Comparison of ENCODE assay signal across 25 mouse cellular contexts in the genomic region with DNA sequence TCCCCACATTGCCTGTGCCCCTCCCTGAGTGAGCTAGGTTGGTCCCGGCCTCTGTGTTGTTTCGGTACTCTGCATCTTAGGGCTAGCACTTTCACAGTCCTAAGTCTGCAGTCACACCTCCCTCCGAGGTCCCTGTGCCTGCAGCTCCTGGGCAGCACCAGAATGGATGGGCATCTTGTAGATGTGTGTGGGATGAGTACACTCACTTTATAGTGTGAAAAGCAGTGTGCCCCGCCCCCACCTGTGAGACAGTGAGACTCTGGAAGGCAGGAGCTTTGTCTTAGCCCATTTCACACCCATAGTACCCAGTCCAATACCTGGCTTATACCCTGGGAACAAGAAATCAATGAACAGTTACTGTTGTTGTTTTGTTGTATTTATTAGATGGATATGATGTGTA. TPM values are rescaled to one million over a fixed set of nuclear protein-coding genes. Genes with fewer than 3 reads are reported as not detected.
A peak's percentile ranks its signal among the peaks of the same experiment; 100 is the strongest.
DNase-seq lines count a peak whose midpoint lies in the region; ATAC-seq and TF ChIP-seq lines count a peak whose summit lies in the region.
"Had no signal": no experiment of that assay in that cellular context is flagged by ENCODE, and none has a peak within 500 bp of the region (broad histone marks: within the 10 kb centered on the region; RNA-seq: fewer than 3 reads in every experiment).

No protein-coding gene starts in this region.

- H3K9me3 ChIP-seq in hindbrain, embryonic 15.5 days, result no peaks in the 10 kb centered on the region
- H3K9me3 ChIP-seq in hindbrain, embryonic 11.5 days (ENCODE audit: control insufficient read depth, low read length), result no peaks in the 10 kb centered on the region
- H3K9me3 ChIP-seq in midbrain, postnatal 0 days (ENCODE audit: low read length), result no peaks in the 10 kb centered on the region
- H3K9me3 ChIP-seq in midbrain, embryonic 10.5 days (replicated peaks), result no peaks in the 10 kb centered on the region
- no peaks in the 10 kb centered on the region for H3K9me3 ChIP-seq in hindbrain, postnatal 0 days (ENCODE audit: low read length)
- H3K9me3 ChIP-seq in liver, embryonic 12.5 days (replicated peaks), result no peaks in the 10 kb centered on the region
- H3K9me3 ChIP-seq: embryonic facial prominence, embryonic 12.5 days; forebrain, embryonic 12.5 days; G1E; heart, embryonic 10.5 days had no signal

- peak overlapping the region; percentile 97 for H3K4me2 ChIP-seq in hindbrain, embryonic 15.5 days
- no peak overlapping the region for H3K4me2 ChIP-seq in hindbrain, embryonic 11.5 days (replicated peaks; ENCODE audit: low read depth, low read length)
- H3K4me2 ChIP-seq in midbrain, postnatal 0 days (ENCODE audit: low read depth, low read length, poor library complexity, severe bottlenecking), result peak overlapping the region; percentile 90; the same call in 1 of the 2 replicates
- 0 out of 2 replicates have a peak overlapping the region, but pooled peaks have one; percentile 82 for H3K4me2 ChIP-seq in hindbrain, postnatal 0 days (ENCODE audit: low read depth, low read length)
- H3K4me2 ChIP-seq in liver, embryonic 12.5 days, result no peak overlapping the region
- H3K4me2 ChIP-seq: embryonic facial prominence, embryonic 12.5 days; forebrain, embryonic 12.5 days; midbrain, embryonic 11.5 days had no signal

- WGBS in hindbrain, embryonic 15.5 days, result 93% methylated on average over 4 of the region's 4 CpGs
- WGBS in hindbrain, embryonic 11.5 days, result 91% methylated on average over 4 of the region's 4 CpGs
- WGBS in midbrain, postnatal 0 days, result 95% methylated on average over 4 of the region's 4 CpGs
- 85% methylated on average over 4 of the region's 4 CpGs for WGBS in midbrain, embryonic 10.5 days
- whole genome bisulfite sequencing in hindbrain, postnatal 0 days, result 85% methylated on average over 4 of the region's 4 CpGs
- WGBS in liver, embryonic 12.5 days (ENCODE audit: insufficient replicate concordance), result 75% methylated on average over 4 of the region's 4 CpGs

- ATAC-seq in hindbrain, embryonic 15.5 days (ENCODE audit: low FRiP score, low read depth), result no peak
- no peak for ATAC-seq in hindbrain, embryonic 11.5 days (ENCODE audit: low FRiP score)
- ATAC-seq in midbrain, postnatal 0 days (ENCODE audit: low FRiP score), result no peak
- no peak for ATAC-seq in hindbrain, postnatal 0 days
- ATAC-seq in liver, embryonic 12.5 days, result no peak
- ATAC-seq in erythroblast, adult 5-6 weeks (replicated peaks; ENCODE audit: low FRiP score, poor library complexity, severe bottlenecking), result no peak
- ATAC-seq: intestine, embryonic 16.5 days; liver, postnatal 0 days; lung, postnatal 0 days; Patski had no signal

- H3K4me3 ChIP-seq in hindbrain, embryonic 15.5 days, result no peak overlapping the region
- no peak overlapping the region for H3K4me3 ChIP-seq in hindbrain, embryonic 11.5 days (ENCODE audit: low read depth, low read length)
- no peak overlapping the region for H3K4me3 ChIP-seq in midbrain, postnatal 0 days (ENCODE audit: low read depth, low read length)
- no peak overlapping the region for H3K4me3 ChIP-seq in midbrain, embryonic 10.5 days
- H3K4me3 ChIP-seq in hindbrain, postnatal 0 days (ENCODE audit: low read length), result no peak overlapping the region
- no peak overlapping the region for H3K4me3 ChIP-seq in liver, embryonic 12.5 days
- H3K4me3 ChIP-seq: embryonic facial prominence, embryonic 12.5 days; erythroblast, embryonic 14.5 days; forebrain, embryonic 12.5 days; heart, embryonic 10.5 days; myocyte had no signal

- no peak for DNase-seq in hindbrain, embryonic 11.5 days (ENCODE audit: low spot score)
- DNase-seq in midbrain, postnatal 0 days (ENCODE audit: low spot score), result no peak
- DNase-seq in midbrain, embryonic 10.5 days (ENCODE audit: low spot score), result no peak
- no peak for DNase-seq in hindbrain, postnatal 0 days (ENCODE audit: low spot score)
- DNase-seq: adrenal gland, postnatal 36 days; B cell, adult 2 months; gastrocnemius, postnatal 10 days; liver, postnatal 0 days; thymus, postnatal 14 days had no signal

- TF ChIP-seq CTCF in midbrain, postnatal 0 days (IDR thresholded peaks at IDR 0.05), result no peak
- no peak for TF ChIP-seq CTCF in hindbrain, postnatal 0 days (IDR thresholded peaks at IDR 0.05; ENCODE audit: low read depth)

- H3K27ac ChIP-seq in hindbrain, embryonic 15.5 days (replicated peaks), result no peak overlapping the region
- no peak overlapping the region for H3K27ac ChIP-seq in hindbrain, embryonic 11.5 days (ENCODE audit: low read depth, low read length)
- H3K27ac ChIP-seq in midbrain, postnatal 0 days (ENCODE audit: low read depth, low read length), result no peak overlapping the region
- no peak overlapping the region for H3K27ac ChIP-seq in midbrain, embryonic 10.5 days (replicated peaks)
- no peak overlapping the region for H3K27ac ChIP-seq in hindbrain, postnatal 0 days
- H3K27ac ChIP-seq in liver, embryonic 12.5 days, result no peak overlapping the region
- H3K27ac ChIP-seq: embryonic facial prominence, embryonic 12.5 days; forebrain, embryonic 12.5 days; heart, embryonic 10.5 days had no signal

- peaks cover 39% of the 10 kb centered on the region for H3K4me1 ChIP-seq in hindbrain, embryonic 15.5 days (replicated peaks)
- H3K4me1 ChIP-seq in hindbrain, embryonic 11.5 days (replicated peaks; ENCODE audit: control insufficient read depth, insufficient read depth, low read length), result 0 out of 2 replicates have a peak, but pooled peaks cover 2% of the 10 kb centered on the region
- H3K4me1 ChIP-seq in midbrain, postnatal 0 days (ENCODE audit: insufficient read depth, low read length), result peaks cover 14% of the 10 kb centered on the region; the same call in 1 of the 2 replicates
- peaks cover 16% of the 10 kb centered on the region for H3K4me1 ChIP-seq in midbrain, embryonic 10.5 days
- H3K4me1 ChIP-seq in hindbrain, postnatal 0 days (ENCODE audit: insufficient read depth, low read length), result peaks cover 5% of the 10 kb centered on the region; the same call in 1 of the 2 replicates
- no peaks in the 10 kb centered on the region for H3K4me1 ChIP-seq in liver, embryonic 12.5 days

- no peak overlapping the region for H3K9ac ChIP-seq in hindbrain, embryonic 15.5 days
- no peak overlapping the region for H3K9ac ChIP-seq in hindbrain, embryonic 11.5 days (ENCODE audit: low read depth, low read length)
- H3K9ac ChIP-seq in midbrain, postnatal 0 days (replicated peaks; ENCODE audit: low read length, poor library complexity, severe bottlenecking), result no peak overlapping the region
- H3K9ac ChIP-seq in hindbrain, postnatal 0 days (replicated peaks; ENCODE audit: low read length), result no peak overlapping the region
- no peak overlapping the region for H3K9ac ChIP-seq in liver, embryonic 12.5 days
- H3K9ac ChIP-seq: embryonic facial prominence, embryonic 12.5 days; forebrain, embryonic 12.5 days; liver, postnatal 0 days had no signal

- H3K27me3 ChIP-seq in hindbrain, embryonic 15.5 days, result no peaks in the 10 kb centered on the region
- H3K27me3 ChIP-seq in hindbrain, embryonic 11.5 days (ENCODE audit: control insufficient read depth, insufficient read depth, low read length), result 0 out of 2 replicates have a peak, but pooled peaks cover 2% of the 10 kb centered on the region
- H3K27me3 ChIP-seq in midbrain, postnatal 0 days (ENCODE audit: insufficient read depth, low read length), result no peaks in the 10 kb centered on the region
- peaks cover 40% of the 10 kb centered on the region for H3K27me3 ChIP-seq in midbrain, embryonic 10.5 days (ENCODE audit: low read depth, poor library complexity, severe bottlenecking)
- no peaks in the 10 kb centered on the region for H3K27me3 ChIP-seq in hindbrain, postnatal 0 days (ENCODE audit: insufficient read depth, low read length)
- peaks cover 37% of the 10 kb centered on the region for H3K27me3 ChIP-seq in liver, embryonic 12.5 days (replicated peaks)
- H3K27me3 ChIP-seq: CH12.LX; embryonic facial prominence, embryonic 12.5 days; Patski had no signal

- no peaks in the 10 kb centered on the region for H3K36me3 ChIP-seq in hindbrain, embryonic 15.5 days
- no peaks in the 10 kb centered on the region for H3K36me3 ChIP-seq in hindbrain, embryonic 11.5 days (ENCODE audit: control insufficient read depth, insufficient read depth, low read length)
- H3K36me3 ChIP-seq in midbrain, postnatal 0 days (ENCODE audit: insufficient read depth, low read length), result no peaks in the 10 kb centered on the region
- no peaks in the 10 kb centered on the region for H3K36me3 ChIP-seq in midbrain, embryonic 10.5 days
- H3K36me3 ChIP-seq in hindbrain, postnatal 0 days (ENCODE audit: insufficient read depth, low read length), result no peaks in the 10 kb centered on the region
- H3K36me3 ChIP-seq in liver, embryonic 12.5 days, result no peaks in the 10 kb centered on the region
- H3K36me3 ChIP-seq: embryonic facial prominence, embryonic 12.5 days; forebrain, embryonic 12.5 days; G1E; heart, embryonic 10.5 days had no signal

RNA-seq across cellular contexts. Expression of a gene that starts 2.5 kb away (rescaled TPM):
- polyA plus RNA-seq in hindbrain, embryonic 15.5 days (2015; fragmentation: Nextera tagmentation; extraction: Ambion mirVana), result 21.2 and 24.7 TPM in 2 replicates
- polyA plus RNA-seq in hindbrain, embryonic 11.5 days (2014; fragmentation: Nextera tagmentation; extraction: Ambion mirVana), result 1.9 and 2.1 TPM in 2 replicates
- 37.3 and 42.6 TPM in 2 replicates for total RNA-seq in midbrain, postnatal 0 days (2014; rRNA removed)
- polyA plus RNA-seq in midbrain, postnatal 0 days (2015; fragmentation: Nextera tagmentation; extraction: Ambion mirVana), result 30.4 and 31.4 TPM in 2 replicates
- 1.2 and 1.9 TPM in 2 replicates for polyA plus RNA-seq in midbrain, embryonic 10.5 days (2016; fragmentation: Nextera tagmentation; extraction: Ambion mirVana)
- total RNA-seq in hindbrain, postnatal 0 days (2014; rRNA removed), result 33.4 and 38.2 TPM in 2 replicates
- polyA plus RNA-seq in hindbrain, postnatal 0 days (2015; fragmentation: Nextera tagmentation; extraction: Ambion mirVana), result 23.8 and 26.0 TPM in 2 replicates
- polyA plus RNA-seq in liver, embryonic 12.5 days (2016; fragmentation: Nextera tagmentation; extraction: Ambion mirVana), result 0.05 and 0.25 TPM in 2 replicates
- not detected in 2 replicates for total RNA-seq in erythroblast, adult 5-6 weeks (2015; ENCODE audit: low replicate concordance)
- total RNA-seq in erythroblast, adult 5-6 weeks (2017; ENCODE audit: low replicate concordance), result not detected in 2 replicates
- total RNA-seq: CH12.LX; G1E; granulocyte monocyte progenitor cell, adult 5-6 weeks; liver, adult 2 months had no signal
- polyA plus RNA-seq: erythroblast, embryonic 14.5 days; G1E; liver, adult 2 months; Patski had no signal

RNA-seq across cellular contexts. Expression of a gene that starts 27.3 kb away (rescaled TPM):
- polyA plus RNA-seq in hindbrain, embryonic 15.5 days (2015; fragmentation: Nextera tagmentation; extraction: Ambion mirVana), result 71.4 and 73.0 TPM in 2 replicates
- polyA plus RNA-seq in hindbrain, embryonic 11.5 days (2014; fragmentation: Nextera tagmentation; extraction: Ambion mirVana), result 54.8 and 60.5 TPM in 2 replicates
- 79.2 and 86.5 TPM in 2 replicates for total RNA-seq in midbrain, postnatal 0 days (2014; rRNA removed)
- 69.2 and 72.0 TPM in 2 replicates for polyA plus RNA-seq in midbrain, postnatal 0 days (2015; fragmentation: Nextera tagmentation; extraction: Ambion mirVana)
- 27.6 and 38.9 TPM in 2 replicates for polyA plus RNA-seq in midbrain, embryonic 10.5 days (2016; fragmentation: Nextera tagmentation; extraction: Ambion mirVana)
- total RNA-seq in hindbrain, postnatal 0 days (2014; rRNA removed), result 48.6 and 50.0 TPM in 2 replicates
- 71.1 and 71.9 TPM in 2 replicates for polyA plus RNA-seq in hindbrain, postnatal 0 days (2015; fragmentation: Nextera tagmentation; extraction: Ambion mirVana)
- polyA plus RNA-seq in liver, embryonic 12.5 days (2016; fragmentation: Nextera tagmentation; extraction: Ambion mirVana), result 1.7 and 2.0 TPM in 2 replicates
- not detected in 2 replicates for total RNA-seq in erythroblast, adult 5-6 weeks (2015; ENCODE audit: low replicate concordance)
- total RNA-seq in erythroblast, adult 5-6 weeks (2017; ENCODE audit: low replicate concordance), result 0.84 and 1.4 TPM in 2 replicates

Comparison
In these comparisons a context has a peak if more than half of its experiments do, and no peak if none do; other contexts are left out.
1. H3K4me2 ChIP-seq: peak in hindbrain, embryonic 15.5 days (single experiment), midbrain, postnatal 0 days (single experiment) and hindbrain, postnatal 0 days (single experiment); none in hindbrain, embryonic 11.5 days (single experiment) and liver, embryonic 12.5 days (single experiment).